8 mouse cellular contexts compared by ENCODE assay signal in genomic region chr17:24696011-24696697, GRCm38 (mm10). TPM values are rescaled to one million over a fixed set of nuclear protein-coding genes. Genes with fewer than 3 reads are reported as not detected.
A peak's percentile ranks its signal among the peaks of the same experiment; 100 is the strongest.
DNase-seq lines count a peak whose midpoint lies in the region; ATAC-seq and TF ChIP-seq lines count a peak whose summit lies in the region.

Gene Gfer (minus strand): TSS chr17:24696156.
Gene Noxo1 (plus strand): TSS chr17:24696234.

- H3K79me2 ChIP-seq in liver, adult 2 months (ENCODE audit: control insufficient read depth, insufficient read depth, low read length): no peaks in the 10 kb centered on the region; the same call in 1 of the 2 replicates
- peaks cover 5% of the 10 kb centered on the region for H3K79me2 ChIP-seq in myocyte (ENCODE audit: control insufficient read depth, insufficient read depth)

- H3K9ac ChIP-seq in embryonic facial prominence, embryonic 14.5 days (ENCODE audit: low read depth, low read length): peak within 1 kb of the TSS; percentile 84
- peak within 1 kb of the TSS; percentile 87 for H3K9ac ChIP-seq in kidney, embryonic 14.5 days (ENCODE audit: low read depth, low read length)
- H3K9ac ChIP-seq in liver, adult 2 months (ENCODE audit: low read depth, low read length): peak within 1 kb of the TSS; percentile 94

- H3K36me3 ChIP-seq in embryonic facial prominence, embryonic 14.5 days (ENCODE audit: control insufficient read depth, insufficient read depth, low read length): peaks cover 38% of the 10 kb centered on the region
- H3K36me3 ChIP-seq in kidney, embryonic 14.5 days (ENCODE audit: control insufficient read depth, insufficient read depth, low read length): peaks cover 30% of the 10 kb centered on the region
- H3K36me3 ChIP-seq in liver, adult 2 months (ENCODE audit: control insufficient read depth, insufficient read depth, low read length): no peaks in the 10 kb centered on the region; the same call in 1 of the 2 replicates
- H3K36me3 ChIP-seq in myocyte (ENCODE audit: control insufficient read depth, insufficient read depth): no peaks in the 10 kb centered on the region

- peak within 1 kb of the TSS; percentile 76 for H3K4me3 ChIP-seq in embryonic facial prominence, embryonic 14.5 days (ENCODE audit: low read depth, low read length)
- peak within 1 kb of the TSS; percentile 88 for H3K4me3 ChIP-seq in kidney, embryonic 14.5 days (ENCODE audit: low read length)
- H3K4me3 ChIP-seq in liver, adult 2 months (ENCODE audit: insufficient read depth, low read depth, low read length): peak within 1 kb of the TSS; percentile 92
- H3K4me3 ChIP-seq in myocyte: peak within 1 kb of the TSS; percentile 45

- H3K4me1 ChIP-seq in embryonic facial prominence, embryonic 14.5 days (ENCODE audit: control insufficient read depth, insufficient read depth, low read length): peaks cover 16% of the 10 kb centered on the region
- H3K4me1 ChIP-seq in kidney, embryonic 14.5 days (ENCODE audit: control insufficient read depth, insufficient read depth, low read length): peaks cover 11% of the 10 kb centered on the region
- peaks cover 3% of the 10 kb centered on the region; the same call in 1 of the 2 replicates for H3K4me1 ChIP-seq in liver, adult 2 months (ENCODE audit: control insufficient read depth, insufficient read depth, low read length)

- ATAC-seq in embryonic facial prominence, embryonic 14.5 days (ENCODE audit: low read depth): peak; percentile 95
- peak; percentile 89 for ATAC-seq in kidney, embryonic 14.5 days (ENCODE audit: low FRiP score, low TSS enrichment)

- 1% methylated on average over 14 of the region's 76 CpGs for WGBS in embryonic facial prominence, embryonic 14.5 days
- under 1% methylated on average over 57 of the region's 76 CpGs for WGBS in kidney, embryonic 14.5 days
- 1% methylated on average over 64 of the region's 76 CpGs for WGBS in liver, adult 2 months

- TF ChIP-seq CTCF in liver, adult 2 months (IDR thresholded peaks at IDR 0.05; ENCODE audit: low read depth, low read length): peak; percentile 33; the same call in 1 of the 2 replicates

- no peaks in the 10 kb centered on the region for H3K9me3 ChIP-seq in embryonic facial prominence, embryonic 14.5 days (ENCODE audit: control insufficient read depth, low read length)
- H3K9me3 ChIP-seq in kidney, embryonic 14.5 days (ENCODE audit: control insufficient read depth, low read length): no peaks in the 10 kb centered on the region

- H3K27me3 ChIP-seq in embryonic facial prominence, embryonic 14.5 days (replicated peaks; ENCODE audit: control insufficient read depth, insufficient read depth, low read length): no peaks in the 10 kb centered on the region
- peaks cover 1% of the 10 kb centered on the region; the same call in 1 of the 2 replicates for H3K27me3 ChIP-seq in kidney, embryonic 14.5 days (ENCODE audit: control insufficient read depth, insufficient read depth, low read length)
- no peaks in the 10 kb centered on the region for H3K27me3 ChIP-seq in liver, adult 2 months (ENCODE audit: control insufficient read depth, insufficient read depth, low read length)
- H3K27me3 ChIP-seq in myocyte (ENCODE audit: control insufficient read depth, insufficient read depth, insufficient read length): no peaks in the 10 kb centered on the region

- H3K4me2 ChIP-seq in embryonic facial prominence, embryonic 14.5 days (ENCODE audit: low read depth, low read length): peak within 1 kb of the TSS; percentile 88
- H3K4me2 ChIP-seq in kidney, embryonic 14.5 days (replicated peaks; ENCODE audit: low read depth, low read length): peak within 1 kb of the TSS; percentile 80
- peak within 1 kb of the TSS; percentile 84 for H3K4me2 ChIP-seq in myocyte (ENCODE audit: low read depth)

- H3K27ac ChIP-seq in embryonic facial prominence, embryonic 14.5 days (replicated peaks; ENCODE audit: low read depth, low read length): peak within 1 kb of the TSS; percentile 78
- peak within 1 kb of the TSS; percentile 86 for H3K27ac ChIP-seq in kidney, embryonic 14.5 days (ENCODE audit: low read depth, low read length)
- peak within 1 kb of the TSS; percentile 86 for H3K27ac ChIP-seq in liver, adult 2 months (replicated peaks; ENCODE audit: insufficient read depth, low read depth, low read length)

- peak within 1 kb of the TSS; percentile 50 for H3ac ChIP-seq in myocyte (ENCODE audit: control insufficient read depth, insufficient read length)

- TF ChIP-seq POLR2A in liver, adult 2 months (IDR thresholded peaks at IDR 0.05; ENCODE audit: extremely low read depth, insufficient read depth, low read length): 0 out of 2 replicates have a peak, but pooled peaks have one; percentile 30
- TF ChIP-seq POLR2A in myocyte (IDR thresholded peaks at IDR 0.05; ENCODE audit: insufficient read length, low read depth): peak; percentile 91

- DNase-seq in 416B (ENCODE audit: low read depth): peak; percentile 72
- peak; percentile 66 to 81 for DNase-seq in adrenal gland, postnatal 4 days (ENCODE audit: low spot score in 2 of 2)
- peak; percentile 92 for DNase-seq in embryonic facial prominence, embryonic 14.5 days (ENCODE audit: low spot score)
- peak; percentile 82 to 88 for DNase-seq in heart, adult 9 months (ENCODE audit: low spot score in 2 of 2)
- DNase-seq in liver, adult 2 months (ENCODE audit: extremely low read depth, low read depth, low spot score): peak; percentile 57
- DNase-seq in spleen, postnatal 4 days (ENCODE audit: low spot score in 2 of 2): peak; percentile 88 to 94

TF ChIP-seq in myocyte, 11 proteins besides CTCF, POLR2A, EP300 and RAD21:
- no peak for TF ChIP-seq E2F4 (IDR thresholded peaks at IDR 0.05; ENCODE audit: insufficient read depth)
- TF ChIP-seq POLR2AphosphoS2 (IDR thresholded peaks at IDR 0.05; ENCODE audit: insufficient read length, low read depth): peak; percentile 86
- TF ChIP-seq MYOD1 (IDR thresholded peaks at IDR 0.05; ENCODE audit: control insufficient read depth in 1 of 3, insufficient read length in 2 of 3, low read depth in 2 of 3): peak in 1 of 3 experiments; percentile 51

RNA-seq across cellular contexts. Expression of gene Gfer, which starts in this region (rescaled TPM):
- total RNA-seq in adrenal gland, postnatal 4 days (2021): 10 to 100 TPM; 28.4 to 28.8 TPM
- polyA plus RNA-seq in embryonic facial prominence, embryonic 14.5 days (2014; fragmentation: Nextera tagmentation; extraction: Ambion mirVana): 40.8 and 41.9 TPM in 2 replicates
- 48.1 and 54.4 TPM in 2 replicates for polyA plus RNA-seq in kidney, embryonic 14.5 days (2014; fragmentation: Nextera tagmentation; extraction: Ambion mirVana)
- total RNA-seq in liver, adult 2 months (2014; rRNA removed): 32.6 and 38.2 TPM in 2 replicates
- polyA plus RNA-seq in liver, adult 2 months (2012; rRNA removed): 49.8 and 51.9 TPM in 2 replicates
- 47.7 TPM for polyA plus RNA-seq in myocyte (2012; fragmentation: generic; extraction: Trizol)

RNA-seq across cellular contexts. Expression of gene Noxo1, which starts in this region (rescaled TPM):
- total RNA-seq in adrenal gland, postnatal 4 days (2021): 1 to 10 TPM; 6.2 to 8.5 TPM
- 3.7 and 5.3 TPM in 2 replicates for polyA plus RNA-seq in embryonic facial prominence, embryonic 14.5 days (2014; fragmentation: Nextera tagmentation; extraction: Ambion mirVana)
- 3.1 and 3.5 TPM in 2 replicates for polyA plus RNA-seq in kidney, embryonic 14.5 days (2014; fragmentation: Nextera tagmentation; extraction: Ambion mirVana)
- total RNA-seq in liver, adult 2 months (2014; rRNA removed): 0.37 and 0.40 TPM in 2 replicates
- 2.7 TPM in 2 replicates for polyA plus RNA-seq in liver, adult 2 months (2012; rRNA removed)
- polyA plus RNA-seq in myocyte (2012; fragmentation: generic; extraction: Trizol): 0.54 TPM

Comparison
In these comparisons a context has a peak if more than half of its experiments do, and no peak if none do; other contexts are left out.
1. Peak in every context shown above with its lines: DNase-seq, ATAC-seq, H3K4me3 ChIP-seq and H3K27ac ChIP-seq.